Mouse (Mus musculus): Measurements from ENCODE around the gene Abhd18. TPM values are rescaled to one million over a fixed set of nuclear protein-coding genes. Genes with fewer than 3 reads are reported as not detected.
"Not testable (repeated sequence)": the region's sequence is repeated elsewhere in the genome, so short reads cannot be mapped to it uniquely, and the experiment has no call there.

Gene Abhd18
- 0.47 TPM for polyA plus RNA-seq (2012; fragmentation: generic; extraction: Trizol)
- long read RNA-seq, experiment 1, partial matches to known transcripts = 2 of 2 reads
- long read RNA-seq, experiment 1, other reads (novel, unspliced or antisense) = 0 of 2 reads
- long read RNA-seq, experiment 2, transcript Abhd18-201 (13 exons, 3,277 nt) = major isoform, 5 of 7 reads
- long read RNA-seq, experiment 2, partial matches to known transcripts = 1 of 7 reads
- long read RNA-seq, experiment 2, other reads (novel, unspliced or antisense) = 1 of 7 reads

DNA sequence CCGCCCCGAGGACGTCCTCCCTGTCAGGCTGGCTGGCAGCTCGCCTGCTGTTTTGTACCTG lies at the start of gene Abhd18:
Gene Abhd18, plus strand, starts transcription at position 14 of the 61 bp plus-strand sequence.
- H3ac ChIP-seq (ENCODE audit: control insufficient read depth, insufficient read length, low read depth); H3K79me3 ChIP-seq (ENCODE audit: low read depth); H3K79me2 ChIP-seq (ENCODE audit: control insufficient read depth, insufficient read depth); H3K27me3 ChIP-seq (ENCODE audit: control insufficient read depth, insufficient read depth, insufficient read length); H3K36me3 ChIP-seq (ENCODE audit: control insufficient read depth, insufficient read depth): not testable (repeated sequence)
- H3K4me3 ChIP-seq (ENCODE audit: insufficient read depth, poor library complexity, severe bottlenecking) = peak within 1 kb of the TSS; percentile 30

DNA sequence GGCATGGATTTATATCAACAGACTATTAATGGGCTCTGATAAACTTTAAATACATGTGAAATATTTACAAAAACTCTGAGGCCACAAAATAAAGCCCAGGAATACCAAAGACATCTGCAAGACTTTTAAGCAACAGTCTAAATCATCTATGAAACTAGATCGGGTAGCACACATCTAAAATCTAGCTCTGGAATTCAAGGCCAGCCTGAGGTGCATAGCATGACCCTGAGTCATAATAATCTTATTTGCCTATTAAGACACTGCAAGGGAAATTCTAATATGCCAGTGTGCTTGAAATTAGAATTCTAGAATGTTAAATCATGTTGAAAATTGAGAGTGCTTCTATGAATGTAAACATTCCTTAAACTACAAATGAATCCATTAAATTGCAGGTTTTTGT lies 48.7 kb upstream of the Abhd18 start:
- Histone ChIP-seq H3ac (ENCODE audit: control insufficient read depth, insufficient read length, low read depth) (no peak overlapping the region), H3K4me3 (ENCODE audit: insufficient read depth, poor library complexity, severe bottlenecking) (no peak overlapping the region), H3K79me3 (ENCODE audit: low read depth) (peaks cover 28% of the 10 kb centered on the region), H3K36me3 (ENCODE audit: control insufficient read depth, insufficient read depth) (peaks cover 47% of the 10 kb centered on the region), H3K27me3 (ENCODE audit: control insufficient read depth, insufficient read depth, insufficient read length) (no peaks in the 10 kb centered on the region), H3K79me2 (ENCODE audit: control insufficient read depth, insufficient read depth) (peaks cover 31% of the 10 kb centered on the region)
- TF ChIP-seq MAX (IDR thresholded peaks at IDR 0.05) (no peak), CTCF (IDR thresholded peaks at IDR 0.05; ENCODE audit: control insufficient read depth, insufficient read depth, insufficient read length) (no peak), MYOG (IDR thresholded peaks at IDR 0.05; ENCODE audit: control insufficient read depth, extremely low read depth, insufficient read length) (no peak), FOSL1 (IDR thresholded peaks at IDR 0.05; ENCODE audit: insufficient read depth, low read length, poor library complexity, severe bottlenecking) (no peak), CEBPB (IDR thresholded peaks at IDR 0.05; ENCODE audit: low read depth) (no peak), MYOD1 (IDR thresholded peaks at IDR 0.05; ENCODE audit: control insufficient read depth, insufficient read length, low read depth) (no peak), USF1 (IDR thresholded peaks at IDR 0.05; ENCODE audit: low read depth) (no peak)

DNA sequence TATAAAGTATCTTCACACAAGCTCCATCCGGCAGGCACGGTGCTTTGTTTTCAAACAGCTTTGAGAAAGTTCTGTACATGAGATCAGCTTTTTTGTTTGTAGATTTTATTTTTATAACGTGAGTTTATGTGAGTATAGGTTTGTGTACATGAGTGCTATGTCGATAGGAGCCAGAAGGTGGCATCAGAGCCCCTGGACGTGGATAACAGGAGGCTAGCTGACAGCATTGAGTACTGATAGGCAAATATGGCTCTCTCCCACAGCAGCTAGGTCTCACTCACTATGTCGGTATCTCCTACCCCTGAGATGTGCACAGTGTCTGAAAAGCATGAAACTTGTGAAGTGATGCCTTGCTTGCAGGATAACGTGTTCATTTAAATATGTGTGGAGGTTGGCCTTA lies 48.3 kb upstream of the Abhd18 start:
- H3K79me2 ChIP-seq (ENCODE audit: control insufficient read depth, insufficient read depth) = peaks cover 36% of the 10 kb centered on the region
- no peaks in the 10 kb centered on the region for H3K27me3 ChIP-seq (ENCODE audit: control insufficient read depth, insufficient read depth, insufficient read length)
- peaks cover 31% of the 10 kb centered on the region for H3K79me3 ChIP-seq (ENCODE audit: low read depth)
- TF ChIP-seq CTCF (IDR thresholded peaks at IDR 0.05; ENCODE audit: control insufficient read depth, insufficient read depth, insufficient read length) (no peak), MAX (IDR thresholded peaks at IDR 0.05) (no peak), FOSL1 (IDR thresholded peaks at IDR 0.05; ENCODE audit: insufficient read depth, low read length, poor library complexity, severe bottlenecking) (no peak)
- peaks cover 47% of the 10 kb centered on the region for H3K36me3 ChIP-seq (ENCODE audit: control insufficient read depth, insufficient read depth)
- no peak overlapping the region for H3ac ChIP-seq (ENCODE audit: control insufficient read depth, insufficient read length, low read depth)
- H3K4me3 ChIP-seq (ENCODE audit: insufficient read depth, poor library complexity, severe bottlenecking) = no peak overlapping the region

DNA sequence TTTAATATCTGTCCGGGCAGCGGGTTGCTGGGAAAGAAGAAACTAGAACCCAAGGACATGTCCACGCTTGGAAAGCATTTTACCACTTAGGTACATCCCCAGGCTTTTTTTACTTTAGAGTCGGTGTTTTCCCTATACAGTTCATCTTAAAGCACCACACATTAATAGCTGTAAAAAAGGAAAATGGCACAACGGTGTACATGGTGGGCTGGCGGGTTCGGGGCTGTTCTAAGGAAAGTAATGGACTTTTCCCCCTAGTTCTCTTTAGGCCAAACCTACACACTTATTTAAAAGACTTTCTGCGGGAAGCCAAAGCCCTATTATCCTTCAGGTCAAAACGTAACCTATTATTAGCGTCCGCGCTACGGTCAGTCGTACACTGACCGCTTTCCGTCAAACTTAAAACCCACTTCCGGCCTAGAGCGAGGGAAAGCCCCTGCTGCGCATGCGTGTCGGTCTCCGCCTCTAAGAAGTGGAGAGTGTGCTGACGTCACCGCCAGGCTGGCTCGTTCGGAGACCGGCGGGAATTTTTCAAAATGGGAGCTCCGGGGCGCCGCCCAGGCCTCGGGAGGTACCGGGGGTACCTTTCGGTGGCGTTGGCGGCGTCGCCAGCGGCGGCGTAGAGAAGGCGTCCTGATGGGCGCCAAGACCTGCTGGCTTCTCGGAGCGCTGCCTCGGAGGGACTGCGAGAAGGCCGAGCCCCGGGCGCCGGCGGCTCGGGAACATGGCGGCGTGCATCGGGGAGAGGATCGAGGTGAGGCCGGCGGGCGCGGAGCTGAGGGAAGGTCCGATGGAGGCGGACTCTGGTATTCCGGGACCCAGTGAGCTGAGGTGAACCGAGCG lies 47.0 kb upstream of the Abhd18 start, which contains the start of gene Plk4:
Gene Plk4, plus strand, starts transcription at position 490 of the 843 bp plus-strand sequence.
- Histone ChIP-seq H3K27me3 (ENCODE audit: control insufficient read depth, insufficient read depth, insufficient read length) (no peaks in the 10 kb centered on the region), H3ac (ENCODE audit: control insufficient read depth, insufficient read length, low read depth) (peak within 1 kb of the TSS; percentile 88), H3K79me3 (ENCODE audit: low read depth) (peaks cover 41% of the 10 kb centered on the region), H3K4me3 (ENCODE audit: insufficient read depth, poor library complexity, severe bottlenecking) (peak within 1 kb of the TSS; percentile 89), H3K36me3 (ENCODE audit: control insufficient read depth, insufficient read depth) (peaks cover 50% of the 10 kb centered on the region), H3K79me2 (ENCODE audit: control insufficient read depth, insufficient read depth) (peaks cover 48% of the 10 kb centered on the region)
- no peak for TF ChIP-seq CEBPB (IDR thresholded peaks at IDR 0.05; ENCODE audit: low read depth)
- TF ChIP-seq FOSL1 (IDR thresholded peaks at IDR 0.05; ENCODE audit: insufficient read depth, low read length, poor library complexity, severe bottlenecking) = no peak
- TF ChIP-seq MAX (IDR thresholded peaks at IDR 0.05) = no peak
- no peak for TF ChIP-seq USF1 (IDR thresholded peaks at IDR 0.05; ENCODE audit: low read depth)
- no peak for TF ChIP-seq MYOG (IDR thresholded peaks at IDR 0.05; ENCODE audit: control insufficient read depth, extremely low read depth, insufficient read length)
- no peak for TF ChIP-seq MYOD1 (IDR thresholded peaks at IDR 0.05; ENCODE audit: control insufficient read depth, insufficient read length, low read depth)
- no peak for TF ChIP-seq CTCF (IDR thresholded peaks at IDR 0.05; ENCODE audit: control insufficient read depth, insufficient read depth, insufficient read length)

DNA sequence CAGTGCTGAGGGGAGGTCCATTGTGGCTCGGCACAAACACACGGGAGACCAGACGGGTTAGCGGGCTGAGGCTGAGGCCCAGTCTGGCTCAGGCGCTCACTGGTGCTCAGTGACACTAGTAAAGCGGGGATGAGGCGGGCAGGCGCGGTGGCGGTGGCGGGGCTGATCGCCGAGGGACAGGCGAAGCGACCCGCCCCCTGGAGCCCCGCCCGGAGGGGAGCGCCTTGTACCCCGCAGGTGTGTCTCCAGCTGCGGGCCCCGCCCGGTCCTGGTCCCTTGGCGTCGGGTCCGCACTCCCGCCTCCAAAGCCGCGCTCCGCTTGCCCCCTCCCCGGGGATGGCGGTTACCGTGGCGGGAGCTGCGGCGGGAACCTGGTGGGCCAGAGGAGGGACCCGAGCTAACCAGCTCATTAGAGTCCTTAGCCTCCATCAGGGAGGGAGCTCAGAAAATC lies 46.4 kb upstream of the Abhd18 start:
- H3K79me3 ChIP-seq (ENCODE audit: low read depth) = peaks cover 48% of the 10 kb centered on the region

DNA sequence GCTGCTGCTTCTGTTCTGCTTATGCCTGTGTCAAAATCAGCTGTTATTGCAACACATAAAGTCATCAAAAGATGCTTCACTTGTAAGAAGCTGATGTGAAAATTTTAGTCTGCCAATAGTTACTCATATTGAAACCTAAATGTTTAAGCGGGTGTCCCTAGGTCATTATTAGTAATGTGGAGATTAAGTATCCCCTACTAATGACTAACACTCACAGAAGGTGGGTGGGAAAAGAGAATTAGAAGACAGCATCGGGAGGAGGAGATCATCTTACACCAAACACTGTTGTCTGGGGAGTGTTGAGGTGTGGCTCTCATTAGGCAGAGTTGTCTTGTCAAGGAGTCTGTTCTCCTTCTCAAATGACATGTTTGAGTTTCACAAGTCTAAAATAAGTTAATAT lies 39.9 kb upstream of the Abhd18 start:
- peaks cover 81% of the 10 kb centered on the region for H3K79me2 ChIP-seq (ENCODE audit: control insufficient read depth, insufficient read depth)
- TF ChIP-seq FOSL1 (IDR thresholded peaks at IDR 0.05; ENCODE audit: insufficient read depth, low read length, poor library complexity, severe bottlenecking) (no peak), USF1 (IDR thresholded peaks at IDR 0.05; ENCODE audit: low read depth) (no peak), MYOG (IDR thresholded peaks at IDR 0.05; ENCODE audit: control insufficient read depth, extremely low read depth, insufficient read length) (no peak), CEBPB (IDR thresholded peaks at IDR 0.05; ENCODE audit: low read depth) (no peak), MAX (IDR thresholded peaks at IDR 0.05) (no peak), MYOD1 (IDR thresholded peaks at IDR 0.05; ENCODE audit: control insufficient read depth, insufficient read length, low read depth) (no peak), CTCF (IDR thresholded peaks at IDR 0.05; ENCODE audit: control insufficient read depth, insufficient read depth, insufficient read length) (no peak)
- peaks cover 51% of the 10 kb centered on the region for H3K79me3 ChIP-seq (ENCODE audit: low read depth)
- no peaks in the 10 kb centered on the region for H3K27me3 ChIP-seq (ENCODE audit: control insufficient read depth, insufficient read depth, insufficient read length)
- H3K36me3 ChIP-seq (ENCODE audit: control insufficient read depth, insufficient read depth) = peaks cover 94% of the 10 kb centered on the region
- no peak overlapping the region for H3ac ChIP-seq (ENCODE audit: control insufficient read depth, insufficient read length, low read depth)
- no peak overlapping the region for H3K4me3 ChIP-seq (ENCODE audit: insufficient read depth, poor library complexity, severe bottlenecking)

More for the DNA sequence above, 46.4 kb upstream of the Abhd18 start:
- peaks cover 55% of the 10 kb centered on the region for H3K79me2 ChIP-seq (ENCODE audit: control insufficient read depth, insufficient read depth)
- peaks cover 52% of the 10 kb centered on the region for H3K36me3 ChIP-seq (ENCODE audit: control insufficient read depth, insufficient read depth)
- peak overlapping the region; percentile 88 for H3ac ChIP-seq (ENCODE audit: control insufficient read depth, insufficient read length, low read depth)
- H3K27me3 ChIP-seq (ENCODE audit: control insufficient read depth, insufficient read depth, insufficient read length) = no peaks in the 10 kb centered on the region
- TF ChIP-seq FOSL1 (IDR thresholded peaks at IDR 0.05; ENCODE audit: insufficient read depth, low read length, poor library complexity, severe bottlenecking) (no peak), MAX (IDR thresholded peaks at IDR 0.05) (no peak), CTCF (IDR thresholded peaks at IDR 0.05; ENCODE audit: control insufficient read depth, insufficient read depth, insufficient read length) (no peak), USF1 (IDR thresholded peaks at IDR 0.05; ENCODE audit: low read depth) (no peak)
- peak overlapping the region; percentile 89 for H3K4me3 ChIP-seq (ENCODE audit: insufficient read depth, poor library complexity, severe bottlenecking)

Data from C2C12 (cell line).